Mouse (Mus musculus): ENCODE data around the gene St6galnac3. TPM values are rescaled to one million over a fixed set of nuclear protein-coding genes. Genes with fewer than 3 reads are reported as not detected.

Gene St6galnac3
- polyA plus RNA-seq, 1 experiment from 2014 or later: 22.7 TPM

GRCm38 (mm10) chr3:153458593-153458992 is 266.4 kb downstream of the St6galnac3 start:
- no peak overlapping the region for H3K4me3 ChIP-seq
- H3K4me2 ChIP-seq: no peak overlapping the region
- H3K9me3 ChIP-seq: no peaks in the 10 kb centered on the region
- no peaks in the 10 kb centered on the region for H3K27me3 ChIP-seq (replicated peaks)
- H3K9ac ChIP-seq: no peak overlapping the region
- no peaks in the 10 kb centered on the region; the same call in 1 of the 2 replicates for H3K4me1 ChIP-seq
- peak; percentile 53; the same call in 1 of the 2 replicates for ATAC-seq (replicated peaks)
- no peaks in the 10 kb centered on the region for H3K36me3 ChIP-seq (replicated peaks)
- WGBS: 78% methylated on average over 3 of the region's 3 CpGs
- H3K27ac ChIP-seq: 0 out of 2 replicates have a peak overlapping the region, but pooled peaks have one; percentile 53

- no peaks in the 10 kb centered on the region; the same call in 1 of the 2 replicates for H3K4me1 ChIP-seq
- H3K9me3 ChIP-seq: no peaks in the 10 kb centered on the region
- no peak overlapping the region for H3K4me2 ChIP-seq
- H3K36me3 ChIP-seq (replicated peaks): no peaks in the 10 kb centered on the region
- H3K9ac ChIP-seq: no peak overlapping the region
- no peak overlapping the region for H3K4me3 ChIP-seq
- no peak for ATAC-seq (replicated peaks)
- H3K27me3 ChIP-seq (replicated peaks): no peaks in the 10 kb centered on the region
- 98% methylated on average over 4 of the region's 4 CpGs for WGBS
- H3K27ac ChIP-seq: no peak overlapping the region
These were observed 267.3 kb downstream of the St6galnac3 start for GRCm38 (mm10) chr3:153457701-153458100.

- H3K9ac ChIP-seq: no peak overlapping the region
- H3K4me3 ChIP-seq: no peak overlapping the region
- no peaks in the 10 kb centered on the region for H3K27me3 ChIP-seq (replicated peaks)
- H3K36me3 ChIP-seq (replicated peaks): no peaks in the 10 kb centered on the region
- H3K4me1 ChIP-seq: no peaks in the 10 kb centered on the region; the same call in 1 of the 2 replicates
- no peak overlapping the region for H3K27ac ChIP-seq
- no peak overlapping the region for H3K4me2 ChIP-seq
- WGBS: 88% methylated on average over 2 of the region's 2 CpGs
- H3K9me3 ChIP-seq: no peaks in the 10 kb centered on the region
- no peak for ATAC-seq (replicated peaks)
These were observed 267.8 kb downstream of the St6galnac3 start for GRCm38 (mm10) chr3:153457203-153457602.

GRCm38 (mm10) chr3:153456227-153456626 is 268.7 kb downstream of the St6galnac3 start:
- peaks cover 1% of the 10 kb centered on the region for H3K4me1 ChIP-seq
- H3K4me3 ChIP-seq: no peak overlapping the region
- 56% methylated on average over 5 of the region's 5 CpGs for WGBS
- H3K9ac ChIP-seq: no peak overlapping the region
- H3K27me3 ChIP-seq (replicated peaks): no peaks in the 10 kb centered on the region
- H3K4me2 ChIP-seq: no peak overlapping the region
- peak overlapping the region; percentile 44; the same call in 1 of the 2 replicates for H3K27ac ChIP-seq
- no peaks in the 10 kb centered on the region for H3K36me3 ChIP-seq (replicated peaks)
- 0 out of 2 replicates have a peak, but pooled peaks have one; percentile 15 for ATAC-seq (replicated peaks)
- no peaks in the 10 kb centered on the region for H3K9me3 ChIP-seq

- Histone ChIP-seq H3K36me3 (replicated peaks) (no peaks in the 10 kb centered on the region), H3K4me3 (no peak overlapping the region), H3K4me1 (peaks cover 4% of the 10 kb centered on the region), H3K4me2 (no peak overlapping the region), H3K9ac (no peak overlapping the region), H3K27me3 (replicated peaks) (no peaks in the 10 kb centered on the region), H3K27ac (no peak overlapping the region), H3K9me3 (no peaks in the 10 kb centered on the region)
- no peak for ATAC-seq (replicated peaks)
- WGBS: 84% methylated on average over 7 of the region's 7 CpGs
These were observed 271.6 kb downstream of the St6galnac3 start for GRCm38 (mm10) chr3:153453127-153454049.

- ATAC-seq (replicated peaks): no peak
- no peaks in the 10 kb centered on the region for H3K36me3 ChIP-seq (replicated peaks)
- 95% methylated on average over 3 of the region's 3 CpGs for WGBS
These were observed 272.5 kb downstream of the St6galnac3 start for GRCm38 (mm10) chr3:153452299-153452996.

GRCm38 (mm10) chr3:153441329-153441728 is 283.6 kb downstream of the St6galnac3 start:
- H3K27ac ChIP-seq: no peak overlapping the region
- H3K9ac ChIP-seq: no peak overlapping the region
- no peak for ATAC-seq (replicated peaks)
- no peaks in the 10 kb centered on the region for H3K9me3 ChIP-seq
- H3K4me3 ChIP-seq: no peak overlapping the region
- WGBS: 80% methylated on average over 9 of the region's 9 CpGs
- H3K27me3 ChIP-seq (replicated peaks): no peaks in the 10 kb centered on the region
- H3K4me2 ChIP-seq: no peak overlapping the region
- H3K36me3 ChIP-seq (replicated peaks): no peaks in the 10 kb centered on the region
- peaks cover 8% of the 10 kb centered on the region for H3K4me1 ChIP-seq

More at GRCm38 (mm10) chr3:153452299-153452996, 272.5 kb downstream of the St6galnac3 start:
- Histone ChIP-seq H3K9ac (no peak overlapping the region), H3K4me1 (peaks cover 4% of the 10 kb centered on the region), H3K27me3 (replicated peaks) (no peaks in the 10 kb centered on the region), H3K27ac (no peak overlapping the region), H3K9me3 (no peaks in the 10 kb centered on the region), H3K4me3 (no peak overlapping the region), H3K4me2 (no peak overlapping the region)

GRCm38 (mm10) chr3:153436076-153437021 is 288.6 kb downstream of the St6galnac3 start:
- H3K9ac ChIP-seq: no peak overlapping the region

GRCm38 (mm10) chr3:153433010-153433409 is 292.0 kb downstream of the St6galnac3 start:
- Histone ChIP-seq H3K9me3 (no peaks in the 10 kb centered on the region), H3K4me3 (no peak overlapping the region), H3K36me3 (replicated peaks) (no peaks in the 10 kb centered on the region), H3K9ac (no peak overlapping the region), H3K27me3 (replicated peaks) (no peaks in the 10 kb centered on the region), H3K4me2 (no peak overlapping the region), H3K4me1 (peaks cover 30% of the 10 kb centered on the region), H3K27ac (no peak overlapping the region)
- ATAC-seq (replicated peaks): no peak
- 61% methylated on average over 8 of the region's 8 CpGs for WGBS

More at GRCm38 (mm10) chr3:153436076-153437021, 288.6 kb downstream of the St6galnac3 start:
- Histone ChIP-seq H3K36me3 (replicated peaks) (no peaks in the 10 kb centered on the region), H3K27ac (peak overlapping the region; percentile 55), H3K4me1 (peaks cover 17% of the 10 kb centered on the region), H3K4me3 (no peak overlapping the region), H3K4me2 (no peak overlapping the region), H3K9me3 (no peaks in the 10 kb centered on the region), H3K27me3 (replicated peaks) (no peaks in the 10 kb centered on the region)
- 52% methylated on average over 17 of the region's 17 CpGs for WGBS
- peak; percentile 78 for ATAC-seq (replicated peaks)

GRCm38 (mm10) chr3:153432053-153432816 is 292.7 kb downstream of the St6galnac3 start:
- Histone ChIP-seq H3K27ac (no peak overlapping the region), H3K36me3 (replicated peaks) (no peaks in the 10 kb centered on the region), H3K4me2 (no peak overlapping the region), H3K4me3 (no peak overlapping the region), H3K9me3 (no peaks in the 10 kb centered on the region), H3K9ac (no peak overlapping the region), H3K27me3 (replicated peaks) (no peaks in the 10 kb centered on the region), H3K4me1 (peaks cover 30% of the 10 kb centered on the region)
- WGBS: 66% methylated on average over 6 of the region's 6 CpGs
- no peak for ATAC-seq (replicated peaks)

GRCm38 (mm10) chr3:153429840-153430239 is 295.1 kb downstream of the St6galnac3 start:
- no peaks in the 10 kb centered on the region for H3K9me3 ChIP-seq
- H3K4me3 ChIP-seq: no peak overlapping the region
- H3K36me3 ChIP-seq (replicated peaks): no peaks in the 10 kb centered on the region
- 36% methylated on average over 8 of the region's 8 CpGs for WGBS
- peaks cover 17% of the 10 kb centered on the region for H3K4me1 ChIP-seq
- H3K9ac ChIP-seq: no peak overlapping the region
- no peaks in the 10 kb centered on the region for H3K27me3 ChIP-seq (replicated peaks)
- H3K27ac ChIP-seq: peak overlapping the region; percentile 47; the same call in 1 of the 2 replicates
- ATAC-seq (replicated peaks): peak; percentile 53
- H3K4me2 ChIP-seq: no peak overlapping the region

All from midbrain, embryonic 15.5 days (tissue).